Mouse (Mus musculus): ENCODE measurements around the gene Taar4. TPM values are rescaled to one million over a fixed set of nuclear protein-coding genes. Genes with fewer than 3 reads are reported as not detected.

The Taar4 gene
- polyA plus RNA-seq (2015; fragmentation: Nextera tagmentation; extraction: Ambion mirVana): not detected in 2 replicates

GRCm38 (mm10) chr10:23960444-23960915 is at the start of gene Taar4:
Taar4 (plus strand) TSS chr10:23960494.

DNA sequence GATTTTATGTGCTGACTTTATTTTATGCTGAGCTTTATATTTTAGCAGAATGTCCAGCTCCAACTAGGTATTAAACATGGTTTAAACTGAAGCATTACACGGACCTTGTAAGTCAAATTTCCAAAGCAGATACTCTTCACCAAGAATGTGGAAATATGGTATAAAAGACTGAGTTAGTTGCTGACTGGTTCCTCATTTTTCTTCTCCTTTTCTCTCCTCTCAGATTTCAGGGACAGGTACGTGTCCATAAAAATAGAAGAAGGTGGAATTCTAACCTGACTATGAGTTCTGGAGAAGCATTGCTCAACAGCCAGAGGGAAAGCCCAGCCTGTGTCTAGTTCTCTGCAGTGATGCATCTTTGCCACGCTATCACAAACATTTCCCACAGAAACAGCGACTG is 40.2 kb upstream of the Taar4 start, which contains the start of gene Taar1:
Gene Taar1 (plus strand): TSS at position 301 of the 400 bp plus-strand sequence.

GRCm38 (mm10) chr10:23938312-23938711 is 22.0 kb upstream of the Taar4 start, which contains the start of gene Taar2:
Taar2 (plus strand) TSS chr10:23938572.

DNA sequence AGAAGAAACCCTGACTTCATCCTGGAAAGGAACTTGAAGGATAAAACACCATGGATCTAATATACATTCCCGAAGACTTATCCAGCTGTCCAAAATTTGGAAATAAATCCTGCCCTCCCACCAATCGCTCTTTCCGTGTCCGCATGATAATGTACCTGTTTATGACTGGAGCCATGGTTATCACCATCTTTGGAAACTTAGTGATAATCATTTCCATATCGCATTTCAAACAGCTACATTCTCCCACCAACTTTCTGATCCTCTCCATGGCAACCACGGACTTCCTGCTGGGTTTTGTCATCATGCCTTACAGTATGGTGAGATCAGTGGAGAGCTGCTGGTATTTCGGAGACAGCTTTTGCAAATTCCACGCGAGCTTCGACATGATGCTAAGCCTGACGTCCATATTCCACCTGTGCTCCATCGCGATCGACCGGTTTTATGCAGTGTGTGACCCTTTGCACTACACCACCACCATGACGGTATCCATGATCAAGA is 10.7 kb upstream of the Taar4 start, which contains the start of gene Taar3:
Gene Taar3 (plus strand): TSS at position 51 of the 498 bp plus-strand sequence.

DNA sequence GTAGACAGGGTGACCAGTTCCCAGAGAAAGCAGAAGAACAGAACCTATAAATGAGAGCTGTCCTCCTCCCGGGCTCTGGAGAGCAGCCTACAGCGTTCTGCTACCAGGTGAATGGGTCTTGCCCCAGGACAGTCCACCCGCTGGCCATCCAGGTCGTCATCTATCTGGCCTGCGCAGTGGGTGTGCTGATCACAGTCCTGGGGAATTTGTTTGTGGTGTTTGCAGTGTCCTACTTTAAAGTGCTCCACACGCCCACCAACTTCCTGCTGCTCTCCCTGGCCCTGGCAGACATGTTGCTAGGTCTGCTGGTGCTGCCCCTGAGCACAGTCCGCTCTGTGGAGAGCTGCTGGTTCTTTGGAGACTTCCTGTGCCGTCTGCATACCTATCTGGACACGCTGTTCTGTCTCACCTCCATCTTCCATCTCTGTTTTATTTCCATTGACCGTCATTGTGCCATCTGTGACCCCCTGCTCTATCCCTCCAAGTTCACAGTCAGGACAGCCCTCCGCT is 10.4 kb downstream of the Taar4 start, which contains the start of gene Taar5:
Gene Taar5 (plus strand): TSS at position 51 of the 510 bp plus-strand sequence.

GRCm38 (mm10) chr10:23985546-23985945 is 25.3 kb downstream of the Taar4 start, which contains the start of gene Taar6:
Taar6 (minus strand) TSS chr10:23985646.

GRCm38 (mm10) chr10:23993381-23993780 is 33.1 kb downstream of the Taar4 start, which contains the start of gene Taar7a:
Taar7a (minus strand) TSS chr10:23993481.

DNA sequence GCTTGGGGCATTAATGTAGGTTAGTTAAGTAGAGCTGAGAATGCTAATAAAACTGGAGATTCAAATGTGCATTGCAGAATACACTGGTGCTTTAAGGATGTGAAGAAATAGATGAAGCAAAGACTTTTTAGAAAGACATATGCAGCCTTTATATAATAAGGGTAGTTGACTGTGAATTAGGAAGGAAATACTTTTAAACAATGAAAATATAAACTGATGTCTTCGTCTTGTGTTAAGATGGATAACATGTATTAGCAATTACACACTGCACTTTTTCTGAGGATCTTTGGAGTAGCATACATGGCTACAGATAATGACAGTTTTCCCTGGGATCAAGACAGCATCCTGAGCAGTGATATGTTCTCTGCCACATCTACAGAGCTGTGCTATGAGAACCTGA is 39.3 kb downstream of the Taar4 start, which contains the start of gene Taar7b:
Gene Taar7b (plus strand): TSS at position 301 of the 400 bp plus-strand sequence.

Other genes with a start within 250 kb of the Taar4 start
- gene Rps12, start 173.2 kb upstream of the Taar4 start, polyA plus RNA-seq (2015; fragmentation: Nextera tagmentation; extraction: Ambion mirVana): 178 and 250 TPM in 2 replicates
- gene Slc18b1, start 163.5 kb upstream of the Taar4 start, polyA plus RNA-seq (2015; fragmentation: Nextera tagmentation; extraction: Ambion mirVana): 20.3 and 25.7 TPM in 2 replicates
- gene Vnn3, start 109.0 kb upstream of the Taar4 start, polyA plus RNA-seq (2015; fragmentation: Nextera tagmentation; extraction: Ambion mirVana): 8.4 and 15.1 TPM in 2 replicates
- gene Vnn1, start 65.8 kb upstream of the Taar4 start, polyA plus RNA-seq (2015; fragmentation: Nextera tagmentation; extraction: Ambion mirVana): 19.2 and 41.4 TPM in 2 replicates
- gene Taar1, start 40.1 kb upstream of the Taar4 start, polyA plus RNA-seq (2015; fragmentation: Nextera tagmentation; extraction: Ambion mirVana): not detected in 2 replicates
- gene Taar2, start 21.9 kb upstream of the Taar4 start, polyA plus RNA-seq (2015; fragmentation: Nextera tagmentation; extraction: Ambion mirVana): not detected in 2 replicates
- not detected in 2 replicates for gene Taar3, start 10.9 kb upstream of the Taar4 start, polyA plus RNA-seq (2015; fragmentation: Nextera tagmentation; extraction: Ambion mirVana)
- gene Taar5, start 10.2 kb downstream of the Taar4 start, polyA plus RNA-seq (2015; fragmentation: Nextera tagmentation; extraction: Ambion mirVana): not detected in 2 replicates
- gene Taar6, start 25.2 kb downstream of the Taar4 start, polyA plus RNA-seq (2015; fragmentation: Nextera tagmentation; extraction: Ambion mirVana): not detected in 2 replicates
- not detected in 2 replicates for gene Taar7a, start 33.0 kb downstream of the Taar4 start, polyA plus RNA-seq (2015; fragmentation: Nextera tagmentation; extraction: Ambion mirVana)
- not detected in 2 replicates for gene Taar7b, start 39.4 kb downstream of the Taar4 start, polyA plus RNA-seq (2015; fragmentation: Nextera tagmentation; extraction: Ambion mirVana)
- not detected in 2 replicates for gene Taar7d, start 66.7 kb downstream of the Taar4 start, polyA plus RNA-seq (2015; fragmentation: Nextera tagmentation; extraction: Ambion mirVana)
- not detected in 2 replicates for gene Taar7e, start 77.1 kb downstream of the Taar4 start, polyA plus RNA-seq (2015; fragmentation: Nextera tagmentation; extraction: Ambion mirVana)
- not detected in 2 replicates for gene Taar7f, start 89.0 kb downstream of the Taar4 start, polyA plus RNA-seq (2015; fragmentation: Nextera tagmentation; extraction: Ambion mirVana)
- not detected in 2 replicates for gene Taar8a, start 116.0 kb downstream of the Taar4 start, polyA plus RNA-seq (2015; fragmentation: Nextera tagmentation; extraction: Ambion mirVana)
- gene Taar8b, start 131.8 kb downstream of the Taar4 start, polyA plus RNA-seq (2015; fragmentation: Nextera tagmentation; extraction: Ambion mirVana): not detected in 2 replicates
- gene Taar8c, start 141.4 kb downstream of the Taar4 start, polyA plus RNA-seq (2015; fragmentation: Nextera tagmentation; extraction: Ambion mirVana): not detected in 2 replicates
- gene Taar9, start 149.0 kb downstream of the Taar4 start, polyA plus RNA-seq (2015; fragmentation: Nextera tagmentation; extraction: Ambion mirVana): not detected in 2 replicates
- gene Stx7, start 188.8 kb downstream of the Taar4 start, polyA plus RNA-seq (2015; fragmentation: Nextera tagmentation; extraction: Ambion mirVana): 93.8 and 105 TPM in 2 replicates

All from adrenal gland, postnatal 0 days (tissue).